Mouse (Mus musculus) right cerebral cortex, postnatal 4 days (tissue): ENCODE data around the gene Atp8a2.
"Not testable (repeated sequence)": the region's sequence is repeated elsewhere in the genome, so short reads cannot be mapped to it uniquely, and the experiment has no call there.

ENCODE experiments used
- DNase-seq: peaks from one replicate; pipeline ENCODE4 v3.0.0-alpha.2; 2022

Gene Atp8a2

GRCm38 (mm10) chr14:59632067-59632466, 564.9 kb downstream of the Atp8a2 start:
- no peak for DNase-seq

GRCm38 (mm10) chr14:59630096-59630495, 566.9 kb downstream of the Atp8a2 start:
- no peak for DNase-seq

GRCm38 (mm10) chr14:59629308-59629707, 567.7 kb downstream of the Atp8a2 start:
- DNase-seq = no peak

GRCm38 (mm10) chr14:59627823-59628222, 569.2 kb downstream of the Atp8a2 start:
- DNase-seq = peak; percentile 36

- no peak for DNase-seq
These were observed 569.8 kb downstream of the Atp8a2 start for GRCm38 (mm10) chr14:59627142-59627680.

GRCm38 (mm10) chr14:59626711-59627110, 570.3 kb downstream of the Atp8a2 start:
- DNase-seq = peak; percentile 32

GRCm38 (mm10) chr14:59625806-59626364, 571.1 kb downstream of the Atp8a2 start:
- peak; percentile 50 for DNase-seq

- peak; percentile 79 for DNase-seq
These were observed 571.7 kb downstream of the Atp8a2 start, which contains the start of gene Shisa2 for GRCm38 (mm10) chr14:59625158-59625805. Gene Shisa2, plus strand, starts transcription at chr14:59625308.

- no peak for DNase-seq
These were observed 572.6 kb downstream of the Atp8a2 start for GRCm38 (mm10) chr14:59624326-59624885.

- no peak for DNase-seq
These were observed 580.2 kb downstream of the Atp8a2 start for GRCm38 (mm10) chr14:59616802-59617201.

- DNase-seq = not testable (repeated sequence)
These were observed 582.8 kb downstream of the Atp8a2 start for GRCm38 (mm10) chr14:59614149-59614548.

- peak; percentile 90 for DNase-seq
These were observed 583.9 kb downstream of the Atp8a2 start for GRCm38 (mm10) chr14:59612920-59613625.

- no peak for DNase-seq
These were observed 590.0 kb downstream of the Atp8a2 start for GRCm38 (mm10) chr14:59607021-59607420.

- DNase-seq = peak; percentile 89
These were observed 591.2 kb downstream of the Atp8a2 start for GRCm38 (mm10) chr14:59605671-59606353.

GRCm38 (mm10) chr14:59604002-59604645, 592.9 kb downstream of the Atp8a2 start:
- peak; percentile 23 for DNase-seq

GRCm38 (mm10) chr14:59598260-59598627, 598.7 kb downstream of the Atp8a2 start:
- DNase-seq = no peak

- peak; percentile 96 for DNase-seq
These were observed 599.4 kb downstream of the Atp8a2 start, which contains the start of gene Cdadc1 for GRCm38 (mm10) chr14:59597398-59598259. Gene Cdadc1, minus strand, starts transcription at chr14:59597959.

GRCm38 (mm10) chr14:59594988-59595387, 602.0 kb downstream of the Atp8a2 start:
- DNase-seq = no peak

GRCm38 (mm10) chr14:59592593-59592992, 604.4 kb downstream of the Atp8a2 start:
- DNase-seq = no peak

- DNase-seq = no peak
These were observed 605.1 kb downstream of the Atp8a2 start for GRCm38 (mm10) chr14:59591901-59592300.

GRCm38 (mm10) chr14:59590614-59591013, 606.4 kb downstream of the Atp8a2 start:
- no peak for DNase-seq
